Mouse (Mus musculus) Patski (cell line): ENCODE results near the gene Clec4f. TPM values are rescaled to one million over a fixed set of nuclear protein-coding genes. Genes with fewer than 3 reads are reported as not detected.

ENCODE experiments used
- ATAC-seq: fragments of 100-300 bp; one replicate; pipeline ENCODE4 v1.8.0; 2021
- CTCF ChIA-PET: fragments of 350-600 bp; sonication (Branson Sonifier 250); formaldehyde crosslinking; loops from one replicate; lab custom pipeline; 2022; ENCODE audit warnings: inconsistent platforms; lab: Charles Lee
- POLR2A ChIA-PET: fragments of 350-600 bp; sonication (Branson Sonifier 250); formaldehyde crosslinking; loops from one replicate; lab custom pipeline; 2022; ENCODE audit warnings: antibody characterized with exemption, inconsistent platforms; lab: Charles Lee
- DNase-seq: peaks from one replicate; pipeline ENCODE4 v3.0.0-alpha.2; 2011; ENCODE audit warnings: low read depth, low spot score
- H3K27me3 ChIP-seq: fragments of 371-371 bp; one replicate; pipeline ENCODE4 v1.5.1; 2021
- CTCF ChIP-seq: fragments of 100-300 bp; IDR thresholded peaks from one replicate; pipeline ENCODE4 v1.5.1; 2021
- in situ Hi-C: fragments of 300-500 bp; cut with MboI; formaldehyde crosslinking; loops from 3 replicates; pipeline ENCODE4 v1.11.1; 2018; ENCODE audit warnings: low pct_unique_long_range_greater_than_20kb, mixed read lengths
- polyA plus RNA-seq: library from polyadenylated mRNA; unstranded; gene quantifications from one replicate; pipeline ENCODE4 v1.2.3, GENCODE M21; 2021

Clec4f gene
- polyA plus RNA-seq, 1 experiment from 2014 or later: not detected

GRCm38 (mm10) chr6:83599060-83599550, 56.9 kb downstream of the Clec4f start:
- H3K27me3 ChIP-seq: peaks cover 41% of the 10 kb centered on the region
- no peak for TF ChIP-seq CTCF
- in situ Hi-C loops: no loop called here
- DNase-seq (no peak), ATAC-seq (no peak)
- CTCF ChIA-PET: interaction anchor here (1.8 kb wide), 1 partner anchor 16 kb away, joined by 5 read pairs; no protein-coding TSS in a partner anchor
- POLR2A ChIA-PET: no interaction called here

GRCm38 (mm10) chr6:83598646-83599045, 57.3 kb downstream of the Clec4f start:
- CTCF ChIA-PET: interaction anchor here (1.8 kb wide), 1 partner anchor 16 kb away, joined by 5 read pairs; no protein-coding TSS in a partner anchor
- ATAC-seq (no peak), DNase-seq (no peak)
- TF ChIP-seq CTCF: peak; percentile 58
- in situ Hi-C loops: no loop called here
- POLR2A ChIA-PET: no interaction called here
- peaks cover 44% of the 10 kb centered on the region for H3K27me3 ChIP-seq

- in situ Hi-C loops: no loop called here
- DNase-seq: no peak
- H3K27me3 ChIP-seq: peaks cover 41% of the 10 kb centered on the region
- no peak for TF ChIP-seq CTCF
- CTCF ChIA-PET: interaction anchor here (1.8 kb wide), 1 partner anchor 15 kb away, joined by 5 read pairs; no protein-coding TSS in a partner anchor
- ATAC-seq: no peak
- POLR2A ChIA-PET: no interaction called here
Observed at GRCm38 (mm10) chr6:83597988-83598387, 58.0 kb downstream of the Clec4f start.

GRCm38 (mm10) chr6:83595035-83595434, 61.0 kb downstream of the Clec4f start:
- no peak for TF ChIP-seq CTCF
- ChIA-PET POLR2A (no interaction called here), CTCF (no interaction called here)
- DNase-seq: no peak
- ATAC-seq: no peak
- in situ Hi-C loops: no loop called here
- H3K27me3 ChIP-seq: peaks cover 51% of the 10 kb centered on the region

Other genes with a start within 250 kb of the Clec4f start
- gene Tet3, start 197.1 kb downstream of the Clec4f start, polyA plus RNA-seq: 10.5 TPM
- gene Dguok, start 149.2 kb downstream of the Clec4f start, polyA plus RNA-seq: 42.2 TPM
- gene Actg2, start 119.9 kb downstream of the Clec4f start, polyA plus RNA-seq: 1.6 TPM
- 31.1 TPM for gene Stambp, start 83.5 kb downstream of the Clec4f start, polyA plus RNA-seq
- gene Cd207, start 21.7 kb upstream of the Clec4f start, polyA plus RNA-seq: not detected
- gene Vax2, start 55.1 kb upstream of the Clec4f start, polyA plus RNA-seq: 0.14 TPM
- gene Atp6v1b1, start 86.8 kb upstream of the Clec4f start, polyA plus RNA-seq: not detected
- gene Ankrd53, start 106.5 kb upstream of the Clec4f start, polyA plus RNA-seq: 0.18 TPM
- gene Tex261, start 119.6 kb upstream of the Clec4f start, polyA plus RNA-seq: 92.7 TPM
- gene Nagk, start 138.8 kb upstream of the Clec4f start, polyA plus RNA-seq: 118 TPM
- gene Paip2b, start 175.6 kb upstream of the Clec4f start, polyA plus RNA-seq: 36.6 TPM
- 80.1 TPM for gene Zfp638, start 210.9 kb upstream of the Clec4f start, polyA plus RNA-seq